Mouse (Mus musculus): ENCODE data around the gene Dusp13. TPM values are rescaled to one million over a fixed set of nuclear protein-coding genes. Genes with fewer than 3 reads are reported as not detected.

Gene Dusp13
- polyA plus RNA-seq, 1 experiment from 2014 or later, result not detected

DNA sequence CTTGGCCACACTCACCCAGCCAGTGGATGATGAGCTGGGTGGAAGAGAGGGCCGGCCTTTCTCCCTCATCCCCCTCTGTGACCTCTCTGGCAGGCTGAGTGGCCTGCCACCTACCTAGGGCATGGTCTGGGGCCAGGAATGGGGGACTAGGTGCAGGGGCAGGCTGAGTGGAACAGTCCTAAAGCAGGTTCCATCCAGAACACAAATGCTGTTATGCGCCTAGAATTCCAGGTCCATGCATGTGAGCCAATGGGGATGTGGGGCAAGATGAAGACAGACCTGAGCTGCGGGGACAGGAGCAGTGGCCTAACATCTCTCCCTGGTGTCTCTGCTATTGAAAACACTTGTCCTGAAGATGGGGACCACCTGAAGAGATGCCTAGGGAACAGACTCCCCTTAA lies 9.7 kb downstream of the Dusp13 start:
- Histone ChIP-seq H3K27ac (ENCODE audit: low read length) (no peak overlapping the region), H3K9ac (replicated peaks; ENCODE audit: low read depth, low read length) (peak overlapping the region; percentile 25; the same call in 1 of the 2 replicates), H3K9me3 (ENCODE audit: control insufficient read depth, low read length) (no peaks in the 10 kb centered on the region), H3K4me2 (ENCODE audit: low read length) (no peak overlapping the region), H3K27me3 (replicated peaks; ENCODE audit: control insufficient read depth, insufficient read depth, low read length) (no peaks in the 10 kb centered on the region), H3K36me3 (ENCODE audit: control insufficient read depth, insufficient read depth) (no peaks in the 10 kb centered on the region), H3K4me1 (replicated peaks; ENCODE audit: control insufficient read depth, insufficient read depth, low read length) (no peaks in the 10 kb centered on the region), H3K4me3 (replicated peaks; ENCODE audit: low read length) (no peak overlapping the region)
- WGBS, result 96% methylated on average over 3 of the region's 3 CpGs
- no peak for ATAC-seq

DNA sequence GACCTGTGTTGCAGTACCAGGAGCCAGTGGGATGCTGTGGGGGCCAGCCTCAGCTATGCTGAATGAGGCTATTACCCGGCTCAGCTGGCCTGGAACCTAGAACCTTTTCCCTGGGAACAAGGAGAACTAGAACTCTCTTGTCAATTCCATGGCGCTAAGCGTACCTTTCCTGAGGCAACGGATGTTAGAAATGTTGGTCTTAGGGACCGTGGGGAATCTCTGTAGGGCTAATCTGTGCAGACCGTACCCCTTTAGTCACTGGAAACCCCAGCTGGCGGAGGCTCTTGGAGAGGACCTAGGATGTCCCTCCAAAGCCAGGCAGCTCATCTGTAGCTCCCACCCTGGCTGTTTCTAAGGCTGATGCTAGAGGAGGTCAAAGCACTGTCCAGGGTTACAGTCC lies 10.6 kb downstream of the Dusp13 start:
- Histone ChIP-seq H3K9ac (replicated peaks; ENCODE audit: low read depth, low read length) (no peak overlapping the region), H3K4me2 (ENCODE audit: low read length) (no peak overlapping the region), H3K4me1 (replicated peaks; ENCODE audit: control insufficient read depth, insufficient read depth, low read length) (no peaks in the 10 kb centered on the region), H3K27me3 (replicated peaks; ENCODE audit: control insufficient read depth, insufficient read depth, low read length) (no peaks in the 10 kb centered on the region), H3K27ac (ENCODE audit: low read length) (no peak overlapping the region), H3K4me3 (replicated peaks; ENCODE audit: low read length) (no peak overlapping the region), H3K9me3 (ENCODE audit: control insufficient read depth, low read length) (no peaks in the 10 kb centered on the region), H3K36me3 (ENCODE audit: control insufficient read depth, insufficient read depth) (no peaks in the 10 kb centered on the region)
- 96% methylated on average over 7 of the region's 7 CpGs for WGBS
- no peak for ATAC-seq

DNA sequence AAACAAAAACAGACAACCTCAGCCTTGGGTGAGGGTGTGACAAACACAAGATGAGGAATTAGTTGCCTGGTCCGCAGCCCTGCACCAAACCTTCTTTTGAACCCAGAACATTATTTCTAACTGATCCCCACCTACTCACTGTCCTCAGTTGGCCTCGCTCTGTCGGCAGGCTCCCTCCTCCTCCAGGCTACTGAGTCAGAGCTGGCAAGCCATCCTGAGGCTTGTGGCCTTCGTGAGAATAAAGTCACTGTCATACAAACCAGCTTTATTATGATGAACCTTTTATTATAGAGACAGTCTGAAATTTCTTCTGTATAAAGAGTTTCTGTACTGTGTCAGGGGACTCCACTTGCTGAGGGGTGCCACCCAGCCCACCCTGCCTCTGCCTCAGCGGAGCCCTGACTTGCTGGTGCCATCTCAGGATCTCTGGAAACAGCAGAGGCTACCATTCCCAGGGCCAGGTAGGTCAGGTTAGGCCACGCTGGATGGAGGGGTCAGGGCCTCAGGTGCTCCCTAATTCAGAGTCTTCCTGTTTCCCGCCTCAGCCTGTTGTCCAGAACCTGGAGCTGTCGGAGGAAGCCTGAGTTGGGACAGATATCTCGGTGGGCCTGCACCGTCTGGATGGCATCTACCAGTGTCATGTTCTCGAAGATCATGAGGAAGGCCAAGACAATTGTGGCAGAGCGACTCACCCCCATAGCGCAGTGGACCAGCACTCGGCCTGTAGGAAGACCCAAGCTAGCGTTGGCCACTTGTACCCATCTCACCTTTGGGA lies 17.7 kb downstream of the Dusp13 start:
- no peak overlapping the region for H3K27ac ChIP-seq (ENCODE audit: low read length)
- H3K9me3 ChIP-seq (ENCODE audit: control insufficient read depth, low read length), result peaks cover 3% of the 10 kb centered on the region; the same call in 1 of the 2 replicates
- WGBS, result 92% methylated on average over 15 of the region's 15 CpGs

DNA sequence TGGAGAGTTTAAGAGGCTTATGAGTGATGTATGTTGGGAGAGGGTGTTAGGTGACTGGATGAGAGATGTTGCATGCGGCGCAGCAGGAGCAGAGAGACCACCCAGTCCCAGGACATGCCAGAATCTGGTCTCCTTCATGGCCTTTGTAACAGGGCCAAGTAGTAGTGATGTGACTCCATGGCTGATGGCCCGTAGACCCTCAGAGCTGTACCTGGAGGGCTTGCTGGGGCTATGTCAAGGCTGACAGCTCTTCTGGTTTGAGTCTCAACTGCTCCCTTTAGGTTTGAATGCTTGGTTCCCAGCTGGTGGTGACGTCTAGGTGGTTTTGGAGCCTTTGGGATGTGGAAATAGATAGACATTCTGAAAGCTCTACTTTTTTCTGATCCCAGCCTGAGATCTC lies 21.0 kb downstream of the Dusp13 start:
- 89% methylated on average over 4 of the region's 4 CpGs for WGBS
- H3K27me3 ChIP-seq (replicated peaks; ENCODE audit: control insufficient read depth, insufficient read depth, low read length), result no peaks in the 10 kb centered on the region

More for the DNA sequence above, 17.7 kb downstream of the Dusp13 start:
- no peak overlapping the region for H3K4me2 ChIP-seq (ENCODE audit: low read length)
- H3K9ac ChIP-seq (replicated peaks; ENCODE audit: low read depth, low read length), result no peak overlapping the region
- H3K4me3 ChIP-seq (replicated peaks; ENCODE audit: low read length), result no peak overlapping the region
- no peaks in the 10 kb centered on the region for H3K36me3 ChIP-seq (ENCODE audit: control insufficient read depth, insufficient read depth)
- no peaks in the 10 kb centered on the region for H3K4me1 ChIP-seq (replicated peaks; ENCODE audit: control insufficient read depth, insufficient read depth, low read length)
- ATAC-seq, result no peak
- H3K27me3 ChIP-seq (replicated peaks; ENCODE audit: control insufficient read depth, insufficient read depth, low read length), result no peaks in the 10 kb centered on the region

DNA sequence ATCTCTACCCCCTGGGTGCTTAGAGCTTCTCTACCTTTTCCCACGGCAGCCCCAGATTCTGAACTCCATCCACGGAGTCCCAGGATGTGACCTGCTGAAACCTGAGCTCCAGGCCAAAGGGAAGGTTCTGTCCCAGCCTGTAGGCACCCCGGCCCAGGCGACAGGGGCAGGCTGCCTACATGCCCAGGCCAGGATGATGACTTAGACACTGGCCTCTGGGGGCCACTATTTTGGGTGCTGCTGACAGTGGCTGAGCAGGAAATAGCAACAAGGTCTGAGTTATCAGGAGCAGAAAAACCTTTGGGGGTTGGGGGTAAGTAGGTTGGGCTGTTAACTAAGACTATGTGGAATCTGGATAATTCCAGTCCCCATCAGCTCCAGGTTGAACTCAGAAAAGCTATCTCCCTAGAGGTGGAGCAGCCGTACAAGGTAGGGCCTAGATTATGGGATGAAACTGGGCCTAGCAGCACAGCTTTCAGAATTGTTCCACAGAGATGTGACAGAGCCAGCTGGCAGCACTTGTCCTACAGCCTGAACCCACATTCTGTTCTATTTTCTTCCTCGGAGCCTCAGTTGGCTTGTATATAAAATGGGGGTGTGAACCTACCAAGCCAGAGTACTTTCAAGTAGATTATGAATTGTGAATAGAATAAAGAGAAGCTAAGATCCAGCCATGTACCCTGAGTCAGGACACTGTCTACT lies 21.8 kb downstream of the Dusp13 start:
- Histone ChIP-seq H3K27ac (ENCODE audit: low read length) (no peak overlapping the region), H3K9ac (replicated peaks; ENCODE audit: low read depth, low read length) (no peak overlapping the region), H3K27me3 (replicated peaks; ENCODE audit: control insufficient read depth, insufficient read depth, low read length) (no peaks in the 10 kb centered on the region), H3K4me2 (ENCODE audit: low read length) (no peak overlapping the region), H3K9me3 (ENCODE audit: control insufficient read depth, low read length) (peaks cover 3% of the 10 kb centered on the region; the same call in 1 of the 2 replicates), H3K4me3 (replicated peaks; ENCODE audit: low read length) (no peak overlapping the region), H3K36me3 (ENCODE audit: control insufficient read depth, insufficient read depth) (no peaks in the 10 kb centered on the region), H3K4me1 (replicated peaks; ENCODE audit: control insufficient read depth, insufficient read depth, low read length) (no peaks in the 10 kb centered on the region)
- ATAC-seq, result no peak
- WGBS, result 78% methylated on average over 6 of the region's 6 CpGs

More for the DNA sequence above, 21.0 kb downstream of the Dusp13 start:
- no peak for ATAC-seq
- H3K4me3 ChIP-seq (replicated peaks; ENCODE audit: low read length), result no peak overlapping the region
- no peak overlapping the region for H3K27ac ChIP-seq (ENCODE audit: low read length)
- no peaks in the 10 kb centered on the region for H3K36me3 ChIP-seq (ENCODE audit: control insufficient read depth, insufficient read depth)
- H3K4me1 ChIP-seq (replicated peaks; ENCODE audit: control insufficient read depth, insufficient read depth, low read length), result no peaks in the 10 kb centered on the region
- no peak overlapping the region for H3K9ac ChIP-seq (replicated peaks; ENCODE audit: low read depth, low read length)
- H3K9me3 ChIP-seq (ENCODE audit: control insufficient read depth, low read length), result peaks cover 3% of the 10 kb centered on the region; the same call in 1 of the 2 replicates
- no peak overlapping the region for H3K4me2 ChIP-seq (ENCODE audit: low read length)

DNA sequence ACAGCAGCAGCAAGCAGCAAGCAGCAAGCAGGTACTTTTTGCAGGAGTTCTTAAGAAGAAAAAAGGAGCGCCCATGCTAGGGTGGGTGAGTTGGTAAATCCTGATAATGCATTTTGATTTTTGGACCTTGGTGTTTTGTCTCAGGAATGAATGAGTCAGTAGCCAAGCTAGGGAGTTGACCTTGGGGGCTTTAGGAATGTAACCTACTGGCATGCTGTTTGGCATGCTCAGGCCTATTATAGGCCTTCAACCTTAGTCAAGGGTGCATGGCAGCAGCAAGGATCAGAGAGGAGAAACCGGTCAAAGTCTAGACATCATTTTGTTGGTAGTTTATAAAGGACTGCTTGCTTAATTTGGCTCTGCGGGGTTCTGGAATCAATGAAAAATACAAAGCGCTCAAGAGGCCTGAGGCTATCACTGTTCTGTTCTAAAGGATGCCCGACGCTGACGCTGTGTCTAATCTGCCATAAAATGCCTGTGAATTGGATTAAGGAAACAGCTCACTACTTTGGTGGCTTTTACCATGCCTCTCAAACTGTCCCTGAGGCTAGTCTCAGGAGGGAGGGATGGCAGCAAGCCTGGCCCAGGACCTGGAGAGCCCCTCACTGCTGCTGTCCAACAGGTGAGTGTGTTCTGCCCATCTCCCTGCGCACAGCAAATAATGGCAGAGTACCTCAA lies 28.8 kb downstream of the Dusp13 start:
- WGBS, result 48% methylated on average over 8 of the region's 8 CpGs
- ATAC-seq, result no peak

DNA sequence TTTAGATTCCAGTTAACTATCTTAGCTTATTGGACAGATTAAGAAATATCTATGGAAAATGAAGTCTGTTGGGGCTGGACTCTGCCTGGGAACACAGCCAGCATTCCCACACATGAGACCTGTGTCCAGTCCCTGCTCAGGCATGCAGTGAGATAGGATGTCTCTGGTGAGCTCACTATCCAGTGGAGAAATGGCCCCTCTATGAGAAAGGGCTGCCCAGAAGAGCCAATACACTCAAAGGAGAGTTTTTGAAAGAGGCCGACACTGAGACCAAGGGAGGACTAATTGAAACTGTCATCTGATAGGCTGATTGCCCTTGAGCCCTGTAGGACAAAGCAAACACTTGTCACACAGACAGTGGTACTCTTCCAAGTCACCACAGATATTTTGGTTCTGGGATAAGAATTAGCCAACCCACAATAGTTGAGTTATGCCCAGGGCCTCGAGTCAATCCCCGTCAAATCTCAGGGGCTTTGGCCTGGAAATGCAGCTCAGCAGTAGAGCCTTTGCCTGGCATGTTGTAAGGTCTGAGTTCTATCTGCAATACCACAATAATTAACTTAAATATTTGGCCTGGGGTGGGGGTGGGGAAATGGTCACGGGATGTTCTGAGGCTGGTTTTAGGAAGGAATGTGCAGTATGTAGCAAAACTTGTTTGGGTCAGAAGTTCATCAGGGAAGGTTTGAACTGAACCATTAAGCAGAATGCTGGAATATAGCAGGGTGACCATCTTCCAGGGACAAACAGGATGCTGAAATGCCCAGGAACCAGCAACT lies 30.4 kb downstream of the Dusp13 start:
- Histone ChIP-seq H3K4me1 (replicated peaks; ENCODE audit: control insufficient read depth, insufficient read depth, low read length) (peaks cover 8% of the 10 kb centered on the region), H3K9me3 (ENCODE audit: control insufficient read depth, low read length) (0 out of 2 replicates have a peak, but pooled peaks cover 1% of the 10 kb centered on the region), H3K27ac (ENCODE audit: low read length) (no peak overlapping the region), H3K27me3 (replicated peaks; ENCODE audit: control insufficient read depth, insufficient read depth, low read length) (no peaks in the 10 kb centered on the region), H3K4me2 (ENCODE audit: low read length) (no peak overlapping the region), H3K4me3 (replicated peaks; ENCODE audit: low read length) (no peak overlapping the region), H3K36me3 (ENCODE audit: control insufficient read depth, insufficient read depth) (no peaks in the 10 kb centered on the region), H3K9ac (replicated peaks; ENCODE audit: low read depth, low read length) (no peak overlapping the region)
- 86% methylated on average over 4 of the region's 4 CpGs for WGBS
- no peak for ATAC-seq

More for the DNA sequence above, 28.8 kb downstream of the Dusp13 start:
- H3K27me3 ChIP-seq (replicated peaks; ENCODE audit: control insufficient read depth, insufficient read depth, low read length), result no peaks in the 10 kb centered on the region
- H3K4me3 ChIP-seq (replicated peaks; ENCODE audit: low read length), result no peak overlapping the region
- H3K9ac ChIP-seq (replicated peaks; ENCODE audit: low read depth, low read length), result no peak overlapping the region
- H3K4me2 ChIP-seq (ENCODE audit: low read length), result no peak overlapping the region
- no peaks in the 10 kb centered on the region for H3K36me3 ChIP-seq (ENCODE audit: control insufficient read depth, insufficient read depth)
- no peak overlapping the region for H3K27ac ChIP-seq (ENCODE audit: low read length)
- no peaks in the 10 kb centered on the region for H3K9me3 ChIP-seq (ENCODE audit: control insufficient read depth, low read length)
- peaks cover 8% of the 10 kb centered on the region for H3K4me1 ChIP-seq (replicated peaks; ENCODE audit: control insufficient read depth, insufficient read depth, low read length)

DNA sequence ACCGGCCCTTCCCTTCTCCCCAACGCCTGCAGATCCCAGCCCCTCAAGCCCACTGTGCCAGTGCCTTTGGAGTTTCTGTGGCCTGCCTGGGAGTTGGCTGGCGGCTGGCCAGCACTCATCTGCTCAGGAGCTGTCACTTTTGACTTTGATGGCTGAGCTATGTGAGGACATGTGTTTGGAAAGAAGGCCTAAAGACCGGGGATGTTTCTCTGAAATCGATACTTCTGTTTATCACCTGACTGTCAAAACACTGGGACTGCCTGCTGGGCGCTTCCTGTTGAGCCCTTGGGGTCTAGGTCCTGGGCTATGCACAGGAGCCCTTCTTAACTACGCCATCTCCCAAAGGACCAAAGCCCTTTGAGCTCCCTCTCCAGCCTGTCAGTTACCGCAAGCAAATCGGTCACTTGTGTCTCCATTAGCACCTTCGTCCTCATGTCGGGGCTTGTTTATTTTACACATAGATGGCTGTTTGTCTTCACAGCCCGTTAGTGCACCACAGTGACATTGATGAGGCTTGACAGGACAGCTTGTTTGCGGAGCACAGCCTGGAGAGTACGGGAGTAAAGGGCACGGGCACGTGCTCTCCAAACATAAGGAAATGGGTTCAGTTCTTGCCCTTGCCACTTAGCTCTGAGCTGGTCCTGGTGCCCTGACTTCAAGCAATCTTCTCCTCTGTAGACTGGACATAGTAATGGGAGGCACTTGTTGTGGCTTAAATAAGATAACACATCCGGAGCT lies 31.2 kb downstream of the Dusp13 start:
- Histone ChIP-seq H3K4me3 (replicated peaks; ENCODE audit: low read length) (no peak overlapping the region), H3K4me2 (ENCODE audit: low read length) (no peak overlapping the region), H3K9ac (replicated peaks; ENCODE audit: low read depth, low read length) (no peak overlapping the region), H3K4me1 (replicated peaks; ENCODE audit: control insufficient read depth, insufficient read depth, low read length) (peaks cover 8% of the 10 kb centered on the region), H3K27me3 (replicated peaks; ENCODE audit: control insufficient read depth, insufficient read depth, low read length) (no peaks in the 10 kb centered on the region), H3K36me3 (ENCODE audit: control insufficient read depth, insufficient read depth) (no peaks in the 10 kb centered on the region), H3K9me3 (ENCODE audit: control insufficient read depth, low read length) (0 out of 2 replicates have a peak, but pooled peaks cover 3% of the 10 kb centered on the region), H3K27ac (ENCODE audit: low read length) (no peak overlapping the region)
- 36% methylated on average over 17 of the region's 17 CpGs for WGBS
- ATAC-seq, result peak; percentile 64; the same call in 1 of the 2 replicates
